Mouse (Mus musculus) ES-E14 (cell line): ENCODE measurements around the gene Cela1. TPM values are rescaled to one million over a fixed set of nuclear protein-coding genes. Genes with fewer than 3 reads are reported as not detected.

Source experiments
- DNase-seq: peaks from one replicate; pipeline ENCODE4 v3.0.0-alpha.2; 2013; ENCODE audit warnings: low read depth, low spot score
- H3K27ac ChIP-seq: 2 replicates; pipeline ENCODE4 v1.5.1; 2012; ENCODE audit warnings: low read depth, mild to moderate bottlenecking, low read length, moderate library complexity, mixed read lengths; ENCODE audit not compliant: poor library complexity, insufficient read depth, severe bottlenecking
- H3K36me3 ChIP-seq: 2 replicates; pipeline ENCODE4 v1.6.1; 2012; ENCODE audit warnings: mild to moderate bottlenecking, low read length, moderate library complexity, mixed read lengths; ENCODE audit not compliant: control insufficient read depth, poor library complexity, insufficient read depth, severe bottlenecking
- H3K4me1 ChIP-seq, 2 experiments: fragments of 150-350 bp in 1 of 2; sonication (generic) in 1 of 2; 2 replicates each; pipeline ENCODE4 v1.6.1; 2012; ENCODE audit warnings: low read length in 2 of 2, mild to moderate bottlenecking in 1 of 2, mixed read lengths in 1 of 2; ENCODE audit not compliant: control insufficient read depth in 2 of 2, insufficient read depth in 2 of 2, poor library complexity in 1 of 2
- H3K4me3 ChIP-seq, 2 experiments: fragments of 150-350 bp in 1 of 2; sonication (generic) in 1 of 2; 2 replicates each; pipeline ENCODE4 v1.5.1; 2012; ENCODE audit warnings: low read length in 2 of 2, low read depth in 1 of 2, mild to moderate bottlenecking in 1 of 2, mixed read lengths in 1 of 2; ENCODE audit not compliant: insufficient read depth in 1 of 2, poor library complexity in 1 of 2, severe bottlenecking in 1 of 2
- H3K9ac ChIP-seq: 2 replicates; pipeline ENCODE4 v1.6.1; 2012; ENCODE audit warnings: low read depth, mild to moderate bottlenecking, low read length, mixed read lengths; ENCODE audit not compliant: poor library complexity, insufficient read depth, severe bottlenecking
- H3K9me3 ChIP-seq: fragments of 150-350 bp; sonication (generic); 2 replicates; pipeline ENCODE4 v1.6.1; 2012; ENCODE audit warnings: low read depth, mild to moderate bottlenecking, low read length; ENCODE audit not compliant: control insufficient read depth, insufficient read depth
- CHD2 ChIP-seq: IDR thresholded peaks from 2 replicates; pipeline ENCODE4 v1.6.1; 2014; ENCODE audit warnings: mild to moderate bottlenecking, low read depth, low read length, inconsistent platforms
- HCFC1 ChIP-seq: IDR thresholded peaks from 2 replicates; pipeline ENCODE4 v1.6.1; 2012; ENCODE audit warnings: low read length, inconsistent platforms, borderline replicate concordance; ENCODE audit not compliant: insufficient read depth
- MAFK ChIP-seq: IDR thresholded peaks from 2 replicates; pipeline ENCODE4 v1.6.1; 2014; ENCODE audit warnings: mild to moderate bottlenecking, low read depth, low read length, inconsistent platforms; ENCODE audit not compliant: insufficient read depth
- ZC3H11A ChIP-seq: IDR thresholded peaks from 2 replicates; pipeline ENCODE4 v1.6.1; 2012; ENCODE audit warnings: low read depth, mild to moderate bottlenecking, inconsistent platforms, low read length, borderline replicate concordance
- ZNF384 ChIP-seq: IDR thresholded peaks from 2 replicates; pipeline ENCODE4 v1.6.1; 2012; ENCODE audit warnings: low read depth, low read length, inconsistent platforms
- in situ Hi-C, 2 experiments: fragments of 600-800 bp; cut with MboI; formaldehyde crosslinking; loops; one replicate each; pipeline ENCODE4 v1.15.1; 2025; ENCODE audit warnings: low sequenced_read_pairs in 2 of 2, inconsistent platforms in 1 of 2; ENCODE audit not compliant: unreplicated experiment in 2 of 2
- total RNA-seq: library from RNA; depleted of rRNA; stranded (reverse); fragments of 300-350 nt; gene quantifications from 2 replicates; pipeline ENCODE4 v1.2.3, GENCODE M21; 2012

Gene Cela1
- total RNA-seq, 1 experiment, result 2.4 TPM

GRCm38 (mm10) chr15:100637661-100638060, 50.1 kb downstream of the Cela1 start:
- in situ Hi-C loops, result no loop called here
- no peak overlapping the region for H3K27ac ChIP-seq
- peaks cover 2% of the 10 kb centered on the region; the same call in 1 of the 2 replicates for H3K36me3 ChIP-seq
- H3K9ac ChIP-seq, result no peak overlapping the region
- H3K9me3 ChIP-seq, result no peaks in the 10 kb centered on the region
- no peak overlapping the region for H3K4me3 ChIP-seq
- TF ChIP-seq CHD2 (no peak), ZC3H11A (no peak), ZNF384 (no peak), MAFK (no peak), HCFC1 (no peak)
- DNase-seq, result no peak
- H3K4me1 ChIP-seq, result peaks cover 6 to 29% of the 10 kb centered on the region in 2 experiments; a peak in 3 of 4 replicates

- no peak within 1 kb of the TSS; the same call in 1 of the 2 replicates for H3K27ac ChIP-seq
- no peaks in the 10 kb centered on the region for H3K9me3 ChIP-seq
- TF ChIP-seq MAFK (no peak), HCFC1 (no peak), ZNF384 (no peak), CHD2 (no peak), ZC3H11A (no peak)
- H3K4me3 ChIP-seq, result peak within 1 kb of the TSS; percentile 76 to 78
- DNase-seq, result no peak
- peaks cover 6 to 35% of the 10 kb centered on the region in 2 experiments; a peak in 3 of 4 replicates for H3K4me1 ChIP-seq
- peak within 1 kb of the TSS; percentile 76 for H3K9ac ChIP-seq
- H3K36me3 ChIP-seq, result peaks cover 6% of the 10 kb centered on the region; the same call in 1 of the 2 replicates
- in situ Hi-C loops, result no loop called here
These were observed 50.8 kb downstream of the Cela1 start, which contains the start of gene Smagp for GRCm38 (mm10) chr15:100636700-100637501. Smagp (minus strand) TSS chr15:100636940.

- DNase-seq, result no peak
- H3K4me1 ChIP-seq, result peaks cover 9 to 38% of the 10 kb centered on the region in 2 experiments; a peak in 3 of 4 replicates
- no peak overlapping the region; the same call in 1 of the 2 replicates for H3K27ac ChIP-seq
- peak overlapping the region; percentile 76 for H3K9ac ChIP-seq
- H3K4me3 ChIP-seq, result peak overlapping the region; percentile 76 to 78
- peaks cover 6% of the 10 kb centered on the region; the same call in 1 of the 2 replicates for H3K36me3 ChIP-seq
- H3K9me3 ChIP-seq, result no peaks in the 10 kb centered on the region
- no peak for TF ChIP-seq CHD2
- no peak for TF ChIP-seq ZNF384
- in situ Hi-C loops, result no loop called here
These were observed 51.7 kb downstream of the Cela1 start for GRCm38 (mm10) chr15:100635851-100636645.

- Histone ChIP-seq H3K4me3 (peak overlapping the region; percentile 76 to 78), H3K27ac (peak overlapping the region; percentile 23; the same call in 1 of the 2 replicates), H3K9ac (no peak overlapping the region), H3K4me1 (peaks cover 9 to 39% of the 10 kb centered on the region in 2 experiments; a peak in 3 of 4 replicates), H3K36me3 (peaks cover 6% of the 10 kb centered on the region; the same call in 1 of the 2 replicates), H3K9me3 (no peaks in the 10 kb centered on the region)
- TF ChIP-seq HCFC1, result no peak
- no peak for TF ChIP-seq MAFK
- no peak for TF ChIP-seq ZC3H11A
- TF ChIP-seq ZNF384, result no peak
- no peak for TF ChIP-seq CHD2
- in situ Hi-C loops, result no loop called here
- DNase-seq, result no peak
These were observed 52.5 kb downstream of the Cela1 start for GRCm38 (mm10) chr15:100635239-100635638.
